Mouse (Mus musculus): ENCODE results near the gene Wrap73. TPM values are rescaled to one million over a fixed set of nuclear protein-coding genes. Genes with fewer than 3 reads are reported as not detected.

The Wrap73 gene
- total RNA-seq, 2 experiments from 2014 or later, result 20.3 to 22.6 TPM

- peak; percentile 29 to 43 for DNase-seq
Observed at GRCm38 (mm10) chr4:154183566-154183965, 41.4 kb downstream of the Wrap73 start.

GRCm38 (mm10) chr4:154185001-154185400 lies 42.8 kb downstream of the Wrap73 start:
- no peak for DNase-seq

GRCm38 (mm10) chr4:154186002-154186537 lies 43.9 kb downstream of the Wrap73 start:
- DNase-seq, result no peak

GRCm38 (mm10) chr4:154188948-154189347 lies 46.8 kb downstream of the Wrap73 start:
- DNase-seq, result peak; percentile 22 to 32

- DNase-seq, result no peak
Observed at GRCm38 (mm10) chr4:154197961-154198360, 55.8 kb downstream of the Wrap73 start.

- no peak for DNase-seq
Observed at GRCm38 (mm10) chr4:154198377-154198961, 56.3 kb downstream of the Wrap73 start.

GRCm38 (mm10) chr4:154201511-154201910 lies 59.3 kb downstream of the Wrap73 start:
- DNase-seq, result no peak

- no peak for DNase-seq
Observed at GRCm38 (mm10) chr4:154204532-154204931, 62.4 kb downstream of the Wrap73 start.

- DNase-seq, result peak; percentile 64
Observed at GRCm38 (mm10) chr4:154205392-154205791, 63.2 kb downstream of the Wrap73 start.

- DNase-seq, result peak; percentile 66 to 83
Observed at GRCm38 (mm10) chr4:154207261-154207660, 65.1 kb downstream of the Wrap73 start.

- DNase-seq, result no peak
Observed at GRCm38 (mm10) chr4:154209054-154209453, 66.9 kb downstream of the Wrap73 start.

- no peak for DNase-seq
Observed at GRCm38 (mm10) chr4:154209825-154210224, 67.7 kb downstream of the Wrap73 start.

- DNase-seq, result no peak
Observed at GRCm38 (mm10) chr4:154211459-154211858, 69.3 kb downstream of the Wrap73 start.

GRCm38 (mm10) chr4:154213586-154213985 lies 71.4 kb downstream of the Wrap73 start:
- DNase-seq, result peak in 1 of 2 experiments; percentile 18

- no peak for DNase-seq
Observed at GRCm38 (mm10) chr4:154214075-154214474, 71.9 kb downstream of the Wrap73 start.

Other genes with a start within 250 kb of the Wrap73 start
- gene A430005L14Rik, start 185.1 kb upstream of the Wrap73 start, total RNA-seq (2021), result 10 to 100 TPM; 18.8 to 21.4 TPM
- 1 to 10 TPM; 2.9 to 3.7 TPM for gene Dffb, start 167.2 kb upstream of the Wrap73 start, total RNA-seq (2021)
- gene Cep104, start 167.2 kb upstream of the Wrap73 start, total RNA-seq (2021), result 10 to 100 TPM; 25.3 to 28.2 TPM
- 10 to 100 TPM; 55.6 to 58.5 TPM for gene Lrrc47, start 130.6 kb upstream of the Wrap73 start, total RNA-seq (2021)
- 10 to 100 TPM; 45.4 to 54.8 TPM for gene Smim1, start 116.1 kb upstream of the Wrap73 start, total RNA-seq (2021)
- gene Ccdc27, start 99.7 kb upstream of the Wrap73 start, total RNA-seq (2021), result not detected
- gene Trp73, start 2.2 kb upstream of the Wrap73 start, total RNA-seq (2021), result not detected
- gene Tprgl, start 18.3 kb downstream of the Wrap73 start, total RNA-seq (2021), result 100 to 1,000 TPM; 159 to 168 TPM
- 1 to 10 TPM; 2.9 to 3.4 TPM for gene Megf6, start 28.4 kb downstream of the Wrap73 start, total RNA-seq (2021)
- gene Arhgef16, start 159.3 kb downstream of the Wrap73 start, total RNA-seq (2021), result under 1 TPM; 0.13 to 0.59 TPM
- not detected for gene B230104I21Rik, start 193.8 kb downstream of the Wrap73 start, total RNA-seq (2021)